Mouse (Mus musculus): ENCODE data around the gene Acer1.
"Not testable (repeated sequence)": the region's sequence is repeated elsewhere in the genome, so short reads cannot be mapped to it uniquely, and the experiment has no call there.

The Acer1 gene

DNA sequence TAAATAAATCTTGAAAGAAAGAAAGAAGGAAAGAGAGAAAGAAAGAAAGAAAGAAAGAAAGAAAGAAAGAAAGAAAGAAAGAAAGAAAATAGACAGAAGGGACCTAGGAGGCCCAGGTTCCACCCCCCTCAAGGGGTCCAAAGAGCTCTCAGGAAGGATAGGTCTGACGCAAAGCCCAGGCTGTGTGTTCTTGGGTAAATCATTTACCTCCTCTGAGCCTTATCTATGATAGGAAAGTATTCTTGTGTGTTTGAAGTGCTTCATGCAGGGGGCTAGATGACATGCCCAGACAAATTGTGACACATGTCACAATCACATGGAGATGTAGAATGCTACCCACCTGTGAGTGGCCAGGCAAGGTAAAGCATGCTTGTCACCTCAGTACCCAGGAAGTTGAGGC lies 29.3 kb downstream of the Acer1 start:
- no peak for DNase-seq (ENCODE audit: low read depth in 2 of 2, low spot score in 2 of 2)

DNA sequence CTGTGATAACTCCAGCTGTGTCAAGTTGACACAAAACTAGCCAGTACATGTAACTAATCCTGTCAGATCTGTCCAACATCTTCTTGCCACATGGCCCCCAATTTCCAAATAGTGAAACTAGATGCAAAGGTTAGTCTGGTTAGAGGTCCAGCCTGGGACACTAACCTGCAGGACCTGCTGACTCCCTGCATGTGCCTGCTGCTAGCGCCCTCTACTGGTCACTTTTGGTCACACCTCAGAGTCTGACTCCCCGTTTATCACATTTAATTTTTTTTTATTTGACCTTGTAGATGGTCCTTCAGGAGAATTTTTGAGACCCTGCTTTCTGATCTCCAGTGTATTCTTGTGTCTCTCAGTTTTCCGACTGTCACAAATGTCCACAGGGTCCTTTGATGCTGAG lies 31.0 kb downstream of the Acer1 start:
- peak; percentile 74 to 75 for DNase-seq (ENCODE audit: low read depth in 2 of 2, low spot score in 2 of 2)

DNA sequence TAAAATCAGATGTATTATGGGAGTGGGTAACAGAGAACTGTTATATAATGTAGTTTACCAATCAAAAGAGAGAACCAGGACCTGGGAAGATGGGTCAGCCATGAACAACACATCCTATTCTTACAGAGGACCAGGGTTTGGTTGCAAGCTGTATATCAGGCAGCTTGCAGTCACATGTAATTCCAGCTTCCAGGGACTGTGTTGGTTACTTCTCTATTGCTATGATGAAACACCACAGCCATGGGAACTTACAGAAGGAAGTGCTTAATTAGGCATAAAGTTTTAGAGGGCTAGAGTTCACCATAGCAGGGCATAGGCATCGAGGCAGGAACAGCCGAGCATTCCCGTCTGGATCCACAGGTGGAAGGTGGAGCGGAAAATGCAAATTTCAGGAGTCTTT lies 43.2 kb downstream of the Acer1 start:
- no peak for DNase-seq (ENCODE audit: low read depth in 2 of 2, low spot score in 2 of 2)

DNA sequence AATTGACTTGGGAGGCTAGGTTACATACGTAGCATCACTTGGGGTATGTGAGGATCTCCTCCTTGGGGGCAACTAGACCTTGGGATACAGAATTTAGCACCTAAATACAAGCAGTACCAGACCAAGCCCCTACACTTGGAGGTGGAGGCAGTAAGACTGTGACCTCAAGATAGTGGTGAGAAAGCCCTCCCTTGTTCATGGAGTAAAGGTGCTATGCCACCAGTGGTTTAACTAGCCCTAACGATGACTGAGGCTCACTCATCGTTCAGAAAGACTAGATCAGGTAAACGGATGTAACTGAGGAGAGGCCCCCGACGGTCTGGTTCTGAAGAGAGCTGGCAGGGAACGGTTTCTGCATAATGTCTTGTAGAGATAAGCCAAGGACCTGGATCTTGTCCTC lies 45.2 kb downstream of the Acer1 start:
- DNase-seq (ENCODE audit: low read depth in 2 of 2, low spot score in 2 of 2), result no peak

DNA sequence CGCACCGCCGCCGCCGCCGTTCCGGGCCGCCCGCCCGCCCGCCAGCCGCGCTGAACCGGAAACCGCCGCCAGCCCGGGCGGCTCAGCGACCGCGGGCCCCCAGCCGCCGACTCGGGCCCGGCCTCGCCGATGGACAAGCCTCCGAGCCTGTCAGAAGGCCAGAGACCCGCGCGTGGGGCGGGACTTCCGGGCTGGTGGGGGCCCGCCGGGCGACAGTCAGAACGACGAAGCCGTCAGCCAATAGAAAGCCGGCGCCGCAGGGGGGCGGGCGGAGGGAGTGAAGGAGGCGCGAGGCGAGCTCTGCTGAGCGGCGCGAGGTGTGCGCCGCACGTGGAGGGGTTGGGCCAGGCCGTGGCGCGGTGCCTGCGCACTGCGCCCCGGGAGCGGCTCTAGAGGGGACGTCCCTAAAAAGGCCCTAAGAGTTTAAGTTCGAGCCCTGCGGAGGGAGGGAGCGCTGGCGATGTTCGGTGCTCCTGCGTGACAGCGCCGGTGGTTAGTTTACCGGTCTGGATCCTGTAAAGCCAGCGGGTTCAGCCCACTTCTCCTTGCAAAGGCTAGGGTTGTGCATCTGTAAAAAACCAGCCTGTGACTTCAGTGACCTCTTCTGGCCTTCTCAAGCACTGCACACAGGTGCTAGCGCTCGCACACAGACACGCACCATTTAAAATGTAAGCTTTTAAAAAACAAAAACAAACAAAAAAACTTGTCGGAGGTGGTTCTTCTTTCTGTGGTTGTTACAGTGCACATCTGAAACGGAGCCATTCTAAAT lies 46.4 kb downstream of the Acer1 start, which contains the start of gene Mllt1:
TSS of gene Mllt1 (minus strand) at position 53 of the 769 bp plus-strand sequence.
- peak; percentile 97 for DNase-seq (ENCODE audit: low read depth in 2 of 2, low spot score in 2 of 2)

DNA sequence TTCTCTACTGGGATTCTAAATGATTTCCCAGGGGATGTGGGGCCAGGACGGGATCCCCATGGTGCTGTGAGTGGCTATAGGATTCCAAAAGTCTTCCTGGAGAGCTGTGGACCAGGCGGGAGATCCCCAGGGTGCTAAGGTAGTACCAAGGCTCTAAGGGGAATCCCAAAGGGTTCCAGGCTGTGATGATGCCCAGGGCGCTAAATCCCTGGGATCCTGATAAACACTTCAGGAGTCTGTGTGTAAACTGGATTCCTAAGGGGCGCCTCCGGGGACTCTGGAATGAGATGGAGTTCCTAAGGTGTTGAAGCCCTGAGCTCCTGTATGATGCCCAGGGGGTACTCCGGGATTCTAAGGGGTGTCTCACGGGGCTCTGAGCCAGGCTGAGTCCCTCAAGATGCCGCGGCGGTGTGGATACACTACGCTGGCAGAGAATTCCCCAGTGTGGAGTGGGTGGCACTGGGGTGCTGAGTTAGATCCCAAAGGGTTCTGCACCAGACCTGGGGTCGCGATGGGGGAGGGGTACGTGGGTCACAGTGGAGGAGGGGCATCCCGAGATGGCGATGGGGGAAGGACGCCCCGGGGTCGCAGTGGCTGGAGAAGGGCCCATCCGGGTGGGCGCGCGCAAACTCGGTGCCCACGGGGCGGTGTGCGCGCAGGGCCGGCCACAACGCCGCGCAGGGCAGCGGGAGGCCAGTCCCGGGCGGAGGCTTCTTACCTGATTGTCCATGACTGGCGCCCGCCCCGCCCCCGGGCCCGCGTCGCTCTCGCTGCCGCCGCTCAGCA lies 47.2 kb downstream of the Acer1 start:
- DNase-seq (ENCODE audit: low read depth in 2 of 2, low spot score in 2 of 2), result peak in 1 of 2 experiments; percentile 14

DNA sequence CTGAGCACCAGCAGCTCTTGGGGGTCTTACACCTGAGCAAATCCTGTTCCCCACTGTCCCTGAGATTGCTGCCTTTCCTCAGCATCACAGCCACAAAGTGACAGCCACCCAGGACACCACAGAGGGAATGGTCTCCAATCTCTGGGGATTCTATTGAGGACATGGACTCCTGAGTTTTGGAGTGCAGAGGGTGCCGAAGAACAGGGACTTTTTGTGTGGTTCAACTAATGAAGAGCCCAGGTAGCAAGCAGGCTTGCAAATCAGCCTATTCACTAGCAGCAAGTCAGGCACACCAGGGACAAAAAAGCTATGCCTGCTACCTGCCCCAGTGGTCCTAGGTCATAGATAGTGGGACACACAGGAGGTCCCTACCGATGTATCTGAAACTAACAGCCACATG lies 48.5 kb downstream of the Acer1 start:
- DNase-seq (ENCODE audit: low read depth in 2 of 2, low spot score in 2 of 2), result no peak

DNA sequence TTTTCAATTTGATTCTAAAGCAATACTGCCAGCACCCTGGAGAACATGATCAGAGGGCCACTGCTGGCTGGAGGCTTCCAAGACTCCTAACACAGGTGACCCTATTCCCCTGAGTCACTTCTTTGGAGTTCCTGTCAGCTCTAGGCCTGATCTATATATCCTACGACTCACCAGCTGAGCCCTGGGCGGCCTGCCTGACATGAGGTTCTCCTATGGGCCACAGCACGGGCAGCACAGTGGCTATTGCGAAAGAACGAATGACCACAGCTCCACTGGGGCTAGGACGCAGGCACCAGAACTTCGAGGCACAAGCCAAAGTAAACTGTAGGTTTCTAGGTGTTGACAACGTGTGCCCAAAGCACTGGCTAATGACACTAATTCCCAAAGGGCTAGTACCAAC lies 51.9 kb downstream of the Acer1 start:
- DNase-seq (ENCODE audit: low read depth in 2 of 2, low spot score in 2 of 2), result no peak

DNA sequence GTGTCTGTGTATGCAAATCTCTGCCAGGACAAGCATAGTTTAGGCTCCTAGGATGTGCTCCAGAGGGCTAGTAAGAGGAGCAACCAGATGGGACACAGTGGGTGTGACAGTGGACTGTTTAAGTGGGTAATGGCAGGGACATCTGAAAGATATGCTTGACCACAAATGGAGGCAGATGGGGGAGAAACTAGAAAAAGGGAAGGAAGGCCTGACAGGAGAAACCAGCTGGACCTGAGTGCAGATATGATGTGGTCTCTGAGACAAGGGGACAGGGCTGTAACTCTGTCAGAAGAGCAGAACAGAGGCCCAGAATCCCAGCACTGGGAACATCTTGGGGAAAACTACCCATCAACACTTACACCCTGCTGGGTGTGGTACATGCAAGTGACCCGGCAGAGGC lies 52.4 kb downstream of the Acer1 start:
- DNase-seq (ENCODE audit: low read depth in 2 of 2, low spot score in 2 of 2), result no peak

DNA sequence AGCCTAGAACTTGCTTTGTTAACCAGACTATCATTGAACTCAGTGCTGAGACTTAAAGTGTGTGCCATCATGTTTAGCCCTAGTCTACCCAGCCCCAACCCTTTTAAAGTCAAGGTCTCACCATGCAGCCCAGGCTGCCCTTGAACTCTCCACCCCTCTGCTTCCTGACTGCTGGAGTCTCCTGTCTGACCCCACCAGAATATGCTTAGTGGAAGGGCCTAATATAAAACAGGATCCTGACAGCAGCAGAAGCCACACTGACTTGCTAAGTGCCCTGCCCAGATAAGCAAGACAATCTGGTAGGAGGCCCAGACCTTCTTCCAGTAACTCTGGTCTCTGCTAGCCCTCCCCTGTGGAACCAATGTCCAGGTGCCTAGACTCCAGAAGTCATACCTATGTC lies 52.8 kb downstream of the Acer1 start:
- no peak for DNase-seq (ENCODE audit: low read depth in 2 of 2, low spot score in 2 of 2)

DNA sequence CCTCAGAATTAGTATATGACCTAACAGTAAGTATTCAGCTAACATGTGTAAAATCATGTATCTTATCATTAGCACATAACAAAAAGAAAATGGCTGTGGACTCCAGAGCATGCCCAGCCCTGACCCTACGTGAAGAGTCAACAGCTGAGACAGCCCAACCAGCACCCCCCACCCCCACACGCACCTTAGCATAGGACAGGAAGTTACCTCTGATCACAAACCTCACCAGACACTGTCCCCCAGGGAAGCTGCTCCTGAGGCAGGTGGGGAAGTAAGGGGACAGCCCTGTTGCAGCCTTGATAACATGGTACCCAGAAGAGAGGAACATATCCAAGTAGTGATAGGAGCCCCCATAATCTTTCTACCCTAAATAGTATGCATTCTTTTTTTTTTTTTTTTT lies 55.9 kb downstream of the Acer1 start:
- DNase-seq (ENCODE audit: low read depth in 2 of 2, low spot score in 2 of 2), result no peak

DNA sequence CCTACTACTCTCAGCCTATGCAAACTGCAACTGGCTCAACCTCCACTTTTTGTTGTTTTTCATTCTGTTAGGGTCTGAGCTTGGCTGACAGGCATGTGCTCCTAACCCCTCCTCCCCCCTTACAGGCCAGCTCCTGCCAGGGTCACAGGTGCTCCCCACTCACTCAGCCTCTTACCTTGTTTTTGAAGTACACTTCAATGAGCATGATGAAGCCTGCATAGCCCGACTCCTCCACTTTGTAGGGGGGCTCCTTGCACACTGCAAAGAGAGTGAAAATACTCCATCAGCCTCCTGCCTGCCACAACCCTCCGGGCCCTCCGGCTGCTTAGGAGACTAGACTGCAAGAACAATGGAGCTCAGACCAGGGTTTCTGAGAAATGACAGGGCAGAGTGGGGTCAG lies 62.2 kb downstream of the Acer1 start:
- DNase-seq (ENCODE audit: low read depth in 2 of 2, low spot score in 2 of 2), result no peak

DNA sequence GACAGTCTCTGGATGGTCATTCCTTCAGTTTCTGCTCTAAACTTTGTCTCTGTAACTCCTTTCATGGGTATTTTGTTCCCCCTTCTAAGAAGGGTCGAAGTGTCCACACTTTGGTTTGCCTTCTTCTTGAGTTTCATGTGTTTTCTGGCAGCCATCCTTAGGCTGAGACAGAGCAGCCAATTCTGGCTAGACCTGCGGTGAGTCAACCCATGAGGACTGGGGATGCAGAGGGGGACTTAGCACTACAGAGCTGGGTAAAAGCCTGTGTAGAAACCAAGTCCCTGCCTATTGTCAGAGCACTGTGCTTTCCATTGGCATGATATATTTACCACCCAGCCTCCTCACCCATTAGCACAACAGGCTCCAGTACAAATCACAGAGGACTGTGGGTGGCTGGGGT lies 64.8 kb downstream of the Acer1 start:
- DNase-seq (ENCODE audit: low read depth in 2 of 2, low spot score in 2 of 2), result no peak

DNA sequence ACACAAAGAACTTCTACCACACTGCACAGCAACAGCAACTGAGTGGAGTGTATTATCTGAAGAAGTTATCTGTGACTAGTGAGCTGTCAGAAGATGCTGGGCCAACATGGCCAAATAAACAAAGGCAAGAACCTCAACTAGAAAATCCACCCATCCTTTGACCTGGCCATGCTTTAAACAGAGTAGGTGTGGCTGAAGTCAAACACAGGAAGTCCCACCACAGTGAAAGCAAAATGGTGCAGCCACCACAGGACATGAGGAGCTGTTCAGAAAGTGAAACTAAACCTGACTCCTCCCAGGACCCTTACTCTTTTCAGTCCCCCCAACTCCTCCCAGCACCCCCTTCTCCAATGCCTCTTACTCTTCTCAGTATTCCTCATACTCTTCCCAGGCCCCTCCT lies 68.5 kb downstream of the Acer1 start:
- DNase-seq (ENCODE audit: low read depth in 2 of 2, low spot score in 2 of 2), result no peak

DNA sequence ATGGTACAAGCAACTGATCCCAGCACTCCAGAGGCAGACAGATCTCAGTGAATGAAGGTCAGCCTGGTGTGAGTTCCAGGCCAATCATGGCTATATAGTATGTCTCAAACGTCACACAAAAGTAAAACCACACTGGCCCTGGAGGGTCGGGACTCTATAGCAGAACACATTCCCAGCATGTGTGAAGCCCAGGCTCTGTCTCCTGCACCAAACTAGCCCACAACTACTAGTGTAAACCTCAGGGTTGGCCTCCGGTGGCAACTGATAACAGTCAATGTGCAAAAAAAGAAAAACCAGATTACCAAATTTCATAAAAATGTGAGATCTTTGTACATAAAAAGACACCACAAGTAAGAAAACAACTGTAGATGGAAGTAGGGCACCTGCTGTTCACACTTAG lies 68.9 kb downstream of the Acer1 start:
- DNase-seq (ENCODE audit: low read depth in 2 of 2, low spot score in 2 of 2), result no peak

DNA sequence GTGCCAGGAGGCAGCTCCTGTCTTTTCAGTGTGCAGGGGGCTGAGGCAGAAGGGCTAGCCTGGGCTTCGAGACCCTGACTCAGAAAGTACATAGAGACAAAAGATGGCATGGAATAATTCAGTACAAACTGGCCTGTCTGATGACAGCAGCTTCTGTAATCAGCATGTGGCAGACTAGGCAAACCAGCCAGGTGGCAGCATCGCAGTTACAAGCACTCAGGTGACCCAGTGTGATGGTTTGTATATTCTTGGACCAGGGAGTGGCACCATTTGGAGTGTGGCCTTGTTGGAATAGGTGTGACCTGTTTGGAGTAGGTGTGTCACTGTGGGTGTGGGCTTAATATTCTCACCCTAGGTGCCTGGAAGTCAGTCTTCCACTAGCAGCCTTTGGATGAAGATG lies 72.2 kb downstream of the Acer1 start:
- DNase-seq (ENCODE audit: low read depth in 2 of 2, low spot score in 2 of 2), result not testable (repeated sequence)

DNA sequence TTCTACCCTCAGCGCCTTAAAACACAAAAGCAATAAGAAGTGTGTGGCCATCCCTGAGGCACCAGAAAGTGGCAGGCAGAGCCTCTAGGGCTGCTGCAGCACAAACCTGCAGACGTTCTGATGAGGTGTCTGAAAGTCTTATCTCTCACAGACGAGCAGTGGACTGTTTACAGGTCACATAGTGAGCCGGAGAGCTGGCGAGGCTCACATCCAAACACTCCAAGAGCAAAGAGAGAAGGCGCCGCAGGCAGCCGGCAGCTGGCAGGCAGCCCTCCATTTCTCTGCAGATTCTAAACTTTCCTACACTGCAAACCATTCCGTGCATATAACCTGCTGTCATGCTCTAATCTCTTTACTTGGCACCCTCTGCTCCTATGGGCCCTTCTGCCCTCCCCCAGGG lies 74.0 kb downstream of the Acer1 start:
- no peak for DNase-seq (ENCODE audit: low read depth in 2 of 2, low spot score in 2 of 2)

DNA sequence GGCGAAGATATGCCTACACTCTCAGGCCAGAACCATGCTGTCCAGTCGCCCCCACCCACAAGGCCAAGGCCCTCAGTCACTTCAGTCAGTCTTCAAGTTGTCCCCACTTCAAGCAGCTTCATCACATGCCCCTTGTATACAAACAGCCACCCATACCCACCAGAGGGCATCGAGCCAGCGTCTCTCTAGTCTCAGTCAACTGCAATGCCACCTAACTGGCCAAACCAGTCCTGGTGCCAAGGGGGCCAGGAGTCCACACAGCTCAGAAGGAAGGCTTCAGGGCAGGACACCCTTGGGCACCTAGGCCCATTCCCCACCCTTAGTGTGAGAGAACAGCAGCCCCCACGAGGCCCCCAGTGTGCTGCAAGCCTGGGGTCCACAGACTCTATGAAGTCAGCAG lies 74.8 kb downstream of the Acer1 start:
- no peak for DNase-seq (ENCODE audit: low read depth in 2 of 2, low spot score in 2 of 2)

DNA sequence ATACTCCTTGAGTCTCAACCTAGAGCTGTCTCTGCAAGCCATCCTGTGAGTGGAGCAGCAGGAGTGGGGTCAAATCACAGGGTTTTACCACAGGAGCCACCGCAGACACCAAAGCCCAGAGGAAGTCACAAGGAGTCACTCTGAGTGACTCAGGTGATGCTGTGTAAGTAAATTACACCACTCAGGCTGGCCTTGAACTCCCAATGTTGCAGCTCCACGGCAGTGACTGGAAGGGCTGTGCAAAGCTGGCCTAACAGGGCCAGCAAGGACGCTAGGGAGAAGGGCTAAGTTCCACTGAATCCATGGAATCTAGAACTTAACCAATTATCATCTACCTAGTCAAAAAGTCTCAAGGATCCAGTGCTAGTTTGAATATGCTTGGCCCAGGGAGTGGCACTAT lies 75.8 kb downstream of the Acer1 start:
- no peak for DNase-seq (ENCODE audit: low read depth in 2 of 2, low spot score in 2 of 2)
